Mouse (Mus musculus) gastrocnemius, postnatal 10 days (tissue): ENCODE data around the gene Nipal4. TPM values are rescaled to one million over a fixed set of nuclear protein-coding genes. Genes with fewer than 3 reads are reported as not detected.
"Not testable (repeated sequence)": the region's sequence is repeated elsewhere in the genome, so short reads cannot be mapped to it uniquely, and the experiment has no call there.

Experiments used
- DNase-seq: peaks from one replicate; pipeline ENCODE4 v3.0.0; 2021; ENCODE audit warnings: mixed read lengths
- long read RNA-seq, 2 experiments: library from polyadenylated mRNA; stranded (forward); transcript quantifications; one replicate each; pipeline ENCODE4 v2.0.0; 2021
- total RNA-seq, 2 experiments: library from RNA; stranded (reverse); gene quantifications; 2 replicates each; pipeline ENCODE4 v1.2.3; 2021

The Nipal4 gene
- total RNA-seq = under 1 TPM; 0.16 to 0.23 TPM
- long read RNA-seq, experiment 1 = 0 reads
- long read RNA-seq, experiment 2, partial matches to known transcripts = 0 of 1 reads
- long read RNA-seq, experiment 2, other reads (novel, unspliced or antisense) = 0 of 1 reads

GRCm38 (mm10) chr11:46165866-46166585 lies at the start of gene Nipal4:
TSS of gene Nipal4 (minus strand) at chr11:46166508.
- peak; percentile 27 for DNase-seq

- peak; percentile 29 for DNase-seq
These were observed 49.0 kb upstream of the Nipal4 start for GRCm38 (mm10) chr11:46215354-46215753.

GRCm38 (mm10) chr11:46214368-46215230 lies 48.3 kb upstream of the Nipal4 start:
- no peak for DNase-seq

GRCm38 (mm10) chr11:46213844-46214243 lies 47.5 kb upstream of the Nipal4 start:
- DNase-seq = peak; percentile 9

GRCm38 (mm10) chr11:46211858-46212257 lies 45.5 kb upstream of the Nipal4 start:
- DNase-seq = no peak

GRCm38 (mm10) chr11:46209884-46210283 lies 43.6 kb upstream of the Nipal4 start:
- DNase-seq = no peak

GRCm38 (mm10) chr11:46205639-46206409 lies 39.5 kb upstream of the Nipal4 start:
- DNase-seq = no peak

- no peak for DNase-seq
These were observed 38.5 kb upstream of the Nipal4 start for GRCm38 (mm10) chr11:46204841-46205240.

GRCm38 (mm10) chr11:46202547-46202887 lies 36.2 kb upstream of the Nipal4 start:
- DNase-seq = no peak

GRCm38 (mm10) chr11:46201636-46202546 lies 35.6 kb upstream of the Nipal4 start:
- DNase-seq = no peak

GRCm38 (mm10) chr11:46200664-46201063 lies 34.4 kb upstream of the Nipal4 start:
- DNase-seq = no peak

- DNase-seq = no peak
These were observed 27.9 kb upstream of the Nipal4 start for GRCm38 (mm10) chr11:46194175-46194574.

GRCm38 (mm10) chr11:46188283-46188682 lies 22.0 kb upstream of the Nipal4 start:
- no peak for DNase-seq

GRCm38 (mm10) chr11:46185486-46185885 lies 19.2 kb upstream of the Nipal4 start:
- DNase-seq = no peak

GRCm38 (mm10) chr11:46184946-46185345 lies 18.6 kb upstream of the Nipal4 start:
- no peak for DNase-seq

GRCm38 (mm10) chr11:46182031-46182430 lies 15.7 kb upstream of the Nipal4 start:
- not testable (repeated sequence) for DNase-seq

GRCm38 (mm10) chr11:46177246-46178043 lies 11.1 kb upstream of the Nipal4 start:
- DNase-seq = no peak

- no peak for DNase-seq
These were observed 9.8 kb upstream of the Nipal4 start for GRCm38 (mm10) chr11:46176155-46176554.

- no peak for DNase-seq
These were observed 5.8 kb upstream of the Nipal4 start for GRCm38 (mm10) chr11:46172128-46172527.

- no peak for DNase-seq
These were observed 3.6 kb upstream of the Nipal4 start for GRCm38 (mm10) chr11:46169908-46170307.
